Mouse (Mus musculus): ENCODE measurements around the gene Samd4b. TPM values are rescaled to one million over a fixed set of nuclear protein-coding genes. Genes with fewer than 3 reads are reported as not detected.

Gene Samd4b
- 8.6 TPM for polyA plus RNA-seq (2015; fragmentation: Illumina TruSeq; extraction: RNeasy Lipid Tissue Mini Kit (QIAGEN cat#74804); ENCODE audit: insufficient read depth, low read depth, low replicate concordance)

DNA sequence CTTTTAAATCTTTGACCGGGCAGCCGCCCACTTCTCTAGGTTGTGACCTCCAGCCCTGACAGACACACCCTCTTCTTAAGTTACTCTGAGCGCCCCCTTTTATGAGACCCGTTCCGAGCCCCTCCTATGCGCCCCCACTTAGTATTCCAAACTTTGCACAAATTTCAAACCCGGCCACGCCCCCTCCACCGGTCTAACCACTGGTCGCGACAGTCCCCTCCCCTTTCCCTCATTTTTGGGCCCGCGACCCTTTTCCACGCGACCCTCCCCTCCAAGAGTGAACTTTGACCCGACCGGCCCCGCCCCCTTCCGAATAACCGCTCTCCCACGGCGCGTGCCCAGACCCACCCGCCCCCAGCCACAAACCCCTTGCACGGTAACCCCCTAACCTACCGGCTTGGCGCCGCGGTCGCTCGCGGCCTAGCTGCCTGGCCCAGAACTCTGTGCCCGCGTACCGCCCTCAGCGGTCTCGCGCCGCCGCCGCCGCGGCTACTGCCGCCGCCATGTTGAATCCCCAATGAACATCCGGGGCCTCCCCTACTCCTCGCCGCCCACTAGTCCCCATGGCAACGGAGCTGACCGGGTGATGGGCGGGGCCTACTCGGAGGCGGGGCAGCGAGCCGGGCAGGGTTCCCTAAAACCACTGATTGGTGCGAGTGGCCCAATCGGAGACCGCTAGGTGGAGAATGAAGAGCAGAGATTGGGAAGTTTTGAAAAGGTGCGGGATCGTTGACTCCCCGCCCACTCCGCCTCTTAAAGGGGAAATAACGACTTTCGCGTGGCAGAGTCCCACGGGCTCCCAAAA is at the start of gene Samd4b, which contains the start of gene Pak4:
Gene Samd4b (minus strand): TSS at position 503 of the 805 bp plus-strand sequence.
Gene Pak4 (minus strand): TSS at position 544 of the 805 bp plus-strand sequence.

DNA sequence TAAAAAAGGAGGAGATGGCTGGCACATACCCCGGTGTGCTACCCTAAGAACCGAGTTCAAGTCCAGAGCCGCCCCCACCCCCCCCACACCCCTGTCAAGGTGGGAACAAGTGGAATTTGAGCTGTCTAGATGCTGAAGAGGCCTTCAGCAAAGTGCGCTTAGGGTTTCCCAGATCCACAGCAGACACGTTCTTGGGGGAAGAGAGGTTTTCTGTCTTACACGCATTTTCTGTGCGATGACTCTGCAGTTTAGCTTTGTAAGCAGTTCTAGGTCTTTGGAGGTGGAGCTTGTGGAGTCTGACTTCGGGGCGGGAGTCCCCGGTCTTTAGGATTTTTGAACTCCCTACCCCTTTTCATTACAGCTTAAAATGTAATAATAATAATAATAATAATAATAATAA is 33.1 kb upstream of the Samd4b start, which contains the start of gene Acp7:
Gene Acp7 (minus strand): TSS at position 260 of the 400 bp plus-strand sequence.

GRCm38 (mm10) chr7:28547154-28547553 is 50.8 kb downstream of the Samd4b start, which contains the start of gene Nccrp1:
TSS of gene Nccrp1 (minus strand) at chr7:28547254.

GRCm38 (mm10) chr7:28540526-28540925 is 57.4 kb downstream of the Samd4b start, which contains the start of gene Sycn:
TSS of gene Sycn (plus strand) at chr7:28540885.

GRCm38 (mm10) chr7:28522536-28522935 is 75.4 kb downstream of the Samd4b start, which contains the start of gene Ifnl3:
TSS of gene Ifnl3 (plus strand) at chr7:28522836.

GRCm38 (mm10) chr7:28510405-28510974 is 87.5 kb downstream of the Samd4b start, which contains the start of gene Ifnl2:
TSS of gene Ifnl2 (minus strand) at chr7:28510455.

DNA sequence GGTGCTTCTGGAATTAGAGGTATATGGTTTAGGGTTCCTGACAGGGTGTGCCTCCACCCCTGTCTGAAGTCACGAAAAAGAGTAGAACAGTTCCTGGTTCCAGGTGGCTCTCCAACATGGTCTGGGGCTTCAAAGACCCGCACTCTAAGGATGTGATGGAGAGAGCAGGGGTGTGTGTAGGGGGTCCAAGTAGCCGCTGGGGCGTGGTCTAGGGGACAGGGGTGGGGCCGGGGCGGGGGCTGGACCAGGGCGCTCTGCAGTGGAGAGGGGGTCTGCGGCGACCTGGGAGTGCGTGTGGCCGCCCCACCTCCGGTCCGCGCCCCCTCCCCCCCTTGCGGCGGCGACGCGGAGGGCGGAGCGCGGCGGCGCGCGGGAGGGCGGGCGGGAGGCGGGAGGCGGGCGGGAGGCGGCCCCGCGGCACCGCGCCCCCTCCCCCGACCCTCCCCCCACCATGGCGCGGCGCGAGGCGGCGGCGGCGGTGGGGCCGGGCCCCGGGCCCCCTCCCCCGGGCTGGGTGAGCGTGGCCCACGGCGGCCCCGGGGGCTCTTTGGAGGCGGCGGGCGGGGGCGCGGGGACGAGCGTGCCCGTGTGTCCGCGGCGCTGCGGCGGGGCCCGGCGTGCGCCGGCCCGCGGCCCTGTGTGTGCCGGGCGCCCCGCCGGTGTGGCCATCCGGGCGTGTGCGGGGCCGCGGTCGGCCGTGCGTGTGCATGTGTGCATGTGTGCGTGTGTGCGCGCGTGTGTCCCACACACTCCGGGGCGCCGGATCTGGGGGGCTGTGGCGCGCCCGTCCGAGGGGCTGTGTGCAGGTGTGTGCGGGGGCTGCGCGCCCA is 146.2 kb downstream of the Samd4b start, which contains the start of gene Lrfn1:
Gene Lrfn1 (plus strand): TSS at position 450 of the 830 bp plus-strand sequence.

GRCm38 (mm10) chr7:28436932-28437570 is 160.9 kb downstream of the Samd4b start, which contains the start of gene Gmfg:
TSS of gene Gmfg (plus strand) at chr7:28437447.

DNA sequence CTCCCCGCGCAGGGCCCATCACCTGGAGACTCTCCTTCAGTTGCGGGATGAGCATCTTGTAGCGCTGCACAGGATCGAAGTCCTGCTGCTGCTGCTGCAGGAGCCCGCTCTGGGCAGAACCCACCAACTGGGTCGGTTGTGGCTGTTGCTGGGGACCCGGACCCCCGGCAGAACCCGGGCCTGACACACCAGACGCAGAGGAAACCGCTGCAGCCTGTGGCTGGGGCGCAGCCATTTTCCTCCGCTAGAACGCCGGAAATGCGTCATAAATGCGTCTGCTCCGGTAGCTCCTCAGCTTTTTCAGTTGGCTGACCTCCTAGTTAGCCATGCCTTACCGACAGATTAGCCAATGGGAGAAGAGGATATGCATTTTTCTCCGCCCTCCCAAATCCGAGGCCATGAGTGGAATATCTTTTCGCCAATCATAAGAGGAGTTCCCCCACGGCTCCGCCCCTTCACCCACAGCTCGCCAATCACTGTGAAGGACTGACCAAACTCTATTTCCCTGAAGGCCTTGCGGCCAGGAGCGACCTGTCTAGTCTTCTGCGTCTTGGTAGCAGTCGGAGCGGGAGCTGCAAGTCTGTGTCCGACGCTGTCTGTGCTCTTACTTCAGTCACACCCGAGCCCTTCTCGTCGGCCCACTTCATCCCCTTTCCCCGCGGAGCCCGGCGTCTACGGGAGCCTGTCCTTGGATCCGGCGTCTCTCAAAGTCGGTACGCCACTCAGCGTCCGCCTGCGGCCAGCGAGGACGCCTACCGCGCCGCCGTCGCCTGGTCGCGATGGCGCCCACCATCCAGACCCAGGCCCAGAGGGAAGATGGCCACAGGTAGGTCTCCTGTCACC is 205.3 kb downstream of the Samd4b start, which contains the start of the genes Med29 and Paf1:
Gene Med29 (minus strand): TSS at position 280 of the 843 bp plus-strand sequence.
Gene Paf1 (plus strand): TSS at position 523 of the 843 bp plus-strand sequence.

GRCm38 (mm10) chr7:28380237-28381016 is 217.5 kb downstream of the Samd4b start, which contains the start of gene Zfp36:
TSS of gene Zfp36 (minus strand) at chr7:28380253.

DNA sequence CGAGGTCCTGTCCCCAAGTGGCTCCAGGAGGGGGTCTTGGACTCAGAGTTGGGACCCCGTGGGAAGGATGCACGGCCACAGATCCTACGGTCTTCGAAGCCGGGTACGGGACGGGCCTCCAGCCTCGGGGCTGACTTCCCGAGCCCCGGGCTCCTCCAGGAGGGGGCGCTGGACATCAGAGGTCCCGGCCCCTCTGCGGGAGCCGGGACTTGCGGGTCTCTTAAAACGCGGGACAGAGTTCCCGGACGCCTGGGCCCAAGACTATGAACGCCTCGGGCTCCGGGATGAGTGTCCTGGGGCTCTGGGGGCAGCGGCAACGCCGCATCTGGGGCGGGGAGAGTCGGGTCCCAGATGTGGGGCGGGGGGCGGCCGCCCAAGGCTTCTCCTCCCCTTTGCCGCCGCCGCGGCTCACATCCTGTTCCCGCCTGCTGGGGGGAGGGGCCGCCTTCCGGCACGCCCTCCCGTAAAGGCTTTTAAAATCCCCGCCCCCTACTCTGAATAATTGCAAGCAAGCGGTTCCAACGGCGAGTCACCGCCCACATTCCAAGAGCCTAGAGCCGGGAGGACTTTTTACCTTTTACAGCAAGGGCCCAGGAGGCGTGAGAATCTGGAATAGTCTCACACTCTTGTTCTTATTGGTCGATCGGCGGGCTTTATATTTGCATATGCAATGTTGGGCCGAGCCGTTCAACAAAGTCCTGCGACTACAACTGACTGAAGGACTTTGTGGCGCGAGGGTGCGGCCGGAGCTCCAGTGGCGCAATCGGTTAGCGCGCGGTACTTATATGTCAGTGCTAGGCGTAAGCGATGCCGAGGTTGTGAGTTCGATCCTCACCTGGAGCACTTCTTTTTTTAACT is 225.5 kb downstream of the Samd4b start, which contains the start of gene Plekhg2:
Gene Plekhg2 (minus strand): TSS at position 349 of the 858 bp plus-strand sequence.

GRCm38 (mm10) chr7:28350155-28350883 is 247.6 kb downstream of the Samd4b start, which contains the start of gene Rps16:
TSS of gene Rps16 (plus strand) at chr7:28350652.

Other genes starting within 250 kb of the Samd4b start
- 346 TPM for gene Rps16, start 247.5 kb downstream of the Samd4b start, polyA plus RNA-seq (2015; fragmentation: Illumina TruSeq; extraction: RNeasy Lipid Tissue Mini Kit (QIAGEN cat#74804); ENCODE audit: insufficient read depth, low read depth, low replicate concordance)
- 9.1 TPM for gene Plekhg2, start 225.5 kb downstream of the Samd4b start, polyA plus RNA-seq (2015; fragmentation: Illumina TruSeq; extraction: RNeasy Lipid Tissue Mini Kit (QIAGEN cat#74804); ENCODE audit: insufficient read depth, low read depth, low replicate concordance)
- gene Zfp36, start 217.9 kb downstream of the Samd4b start, polyA plus RNA-seq (2015; fragmentation: Illumina TruSeq; extraction: RNeasy Lipid Tissue Mini Kit (QIAGEN cat#74804); ENCODE audit: insufficient read depth, low read depth, low replicate concordance) = 11.6 TPM
- 11.4 TPM for gene Med29, start 205.4 kb downstream of the Samd4b start, polyA plus RNA-seq (2015; fragmentation: Illumina TruSeq; extraction: RNeasy Lipid Tissue Mini Kit (QIAGEN cat#74804); ENCODE audit: insufficient read depth, low read depth, low replicate concordance)
- gene Paf1, start 205.2 kb downstream of the Samd4b start, polyA plus RNA-seq (2015; fragmentation: Illumina TruSeq; extraction: RNeasy Lipid Tissue Mini Kit (QIAGEN cat#74804); ENCODE audit: insufficient read depth, low read depth, low replicate concordance) = 34.6 TPM
- 10.5 TPM for gene Gmfg, start 160.7 kb downstream of the Samd4b start, polyA plus RNA-seq (2015; fragmentation: Illumina TruSeq; extraction: RNeasy Lipid Tissue Mini Kit (QIAGEN cat#74804); ENCODE audit: insufficient read depth, low read depth, low replicate concordance)
- gene Lrfn1, start 146.2 kb downstream of the Samd4b start, polyA plus RNA-seq (2015; fragmentation: Illumina TruSeq; extraction: RNeasy Lipid Tissue Mini Kit (QIAGEN cat#74804); ENCODE audit: insufficient read depth, low read depth, low replicate concordance) = 0.52 TPM
- not detected for gene Ifnl2, start 87.7 kb downstream of the Samd4b start, polyA plus RNA-seq (2015; fragmentation: Illumina TruSeq; extraction: RNeasy Lipid Tissue Mini Kit (QIAGEN cat#74804); ENCODE audit: insufficient read depth, low read depth, low replicate concordance)
- gene Ifnl3, start 75.3 kb downstream of the Samd4b start, polyA plus RNA-seq (2015; fragmentation: Illumina TruSeq; extraction: RNeasy Lipid Tissue Mini Kit (QIAGEN cat#74804); ENCODE audit: insufficient read depth, low read depth, low replicate concordance) = not detected
- gene Sycn, start 57.3 kb downstream of the Samd4b start, polyA plus RNA-seq (2015; fragmentation: Illumina TruSeq; extraction: RNeasy Lipid Tissue Mini Kit (QIAGEN cat#74804); ENCODE audit: insufficient read depth, low read depth, low replicate concordance) = 18,579 TPM
- gene Nccrp1, start 50.9 kb downstream of the Samd4b start, polyA plus RNA-seq (2015; fragmentation: Illumina TruSeq; extraction: RNeasy Lipid Tissue Mini Kit (QIAGEN cat#74804); ENCODE audit: insufficient read depth, low read depth, low replicate concordance) = not detected
- 5.4 TPM for gene Pak4, start within 50 bp of the Samd4b start, polyA plus RNA-seq (2015; fragmentation: Illumina TruSeq; extraction: RNeasy Lipid Tissue Mini Kit (QIAGEN cat#74804); ENCODE audit: insufficient read depth, low read depth, low replicate concordance)
- gene Acp7, start 33.2 kb upstream of the Samd4b start, polyA plus RNA-seq (2015; fragmentation: Illumina TruSeq; extraction: RNeasy Lipid Tissue Mini Kit (QIAGEN cat#74804); ENCODE audit: insufficient read depth, low read depth, low replicate concordance) = not detected
- not detected for gene Fbxo27, start 94.7 kb upstream of the Samd4b start, polyA plus RNA-seq (2015; fragmentation: Illumina TruSeq; extraction: RNeasy Lipid Tissue Mini Kit (QIAGEN cat#74804); ENCODE audit: insufficient read depth, low read depth, low replicate concordance)
- gene Fbxo17, start 118.7 kb upstream of the Samd4b start, polyA plus RNA-seq (2015; fragmentation: Illumina TruSeq; extraction: RNeasy Lipid Tissue Mini Kit (QIAGEN cat#74804); ENCODE audit: insufficient read depth, low read depth, low replicate concordance) = 2.8 TPM
- 42.5 TPM for gene Mrps12, start 143.7 kb upstream of the Samd4b start, polyA plus RNA-seq (2015; fragmentation: Illumina TruSeq; extraction: RNeasy Lipid Tissue Mini Kit (QIAGEN cat#74804); ENCODE audit: insufficient read depth, low read depth, low replicate concordance)
- gene Sars2, start 143.8 kb upstream of the Samd4b start, polyA plus RNA-seq (2015; fragmentation: Illumina TruSeq; extraction: RNeasy Lipid Tissue Mini Kit (QIAGEN cat#74804); ENCODE audit: insufficient read depth, low read depth, low replicate concordance) = 2.6 TPM
- gene Ccer2, start 158.0 kb upstream of the Samd4b start, polyA plus RNA-seq (2015; fragmentation: Illumina TruSeq; extraction: RNeasy Lipid Tissue Mini Kit (QIAGEN cat#74804); ENCODE audit: insufficient read depth, low read depth, low replicate concordance) = not detected
- gene Sirt2, start 168.6 kb upstream of the Samd4b start, polyA plus RNA-seq (2015; fragmentation: Illumina TruSeq; extraction: RNeasy Lipid Tissue Mini Kit (QIAGEN cat#74804); ENCODE audit: insufficient read depth, low read depth, low replicate concordance) = 28.4 TPM
- 8.7 TPM for gene Nfkbib, start 169.4 kb upstream of the Samd4b start, polyA plus RNA-seq (2015; fragmentation: Illumina TruSeq; extraction: RNeasy Lipid Tissue Mini Kit (QIAGEN cat#74804); ENCODE audit: insufficient read depth, low read depth, low replicate concordance)
- 1.8 TPM for gene Rinl, start 190.8 kb upstream of the Samd4b start, polyA plus RNA-seq (2015; fragmentation: Illumina TruSeq; extraction: RNeasy Lipid Tissue Mini Kit (QIAGEN cat#74804); ENCODE audit: insufficient read depth, low read depth, low replicate concordance)
- gene Hnrnpl, start 210.4 kb upstream of the Samd4b start, polyA plus RNA-seq (2015; fragmentation: Illumina TruSeq; extraction: RNeasy Lipid Tissue Mini Kit (QIAGEN cat#74804); ENCODE audit: insufficient read depth, low read depth, low replicate concordance) = 78.4 TPM
- gene Ech1, start 227.1 kb upstream of the Samd4b start, polyA plus RNA-seq (2015; fragmentation: Illumina TruSeq; extraction: RNeasy Lipid Tissue Mini Kit (QIAGEN cat#74804); ENCODE audit: insufficient read depth, low read depth, low replicate concordance) = 54.3 TPM
- gene Lgals4, start 235.7 kb upstream of the Samd4b start, polyA plus RNA-seq (2015; fragmentation: Illumina TruSeq; extraction: RNeasy Lipid Tissue Mini Kit (QIAGEN cat#74804); ENCODE audit: insufficient read depth, low read depth, low replicate concordance) = 13.7 TPM